ENCODE assay signal across 8 mouse cellular contexts in the genomic region with DNA sequence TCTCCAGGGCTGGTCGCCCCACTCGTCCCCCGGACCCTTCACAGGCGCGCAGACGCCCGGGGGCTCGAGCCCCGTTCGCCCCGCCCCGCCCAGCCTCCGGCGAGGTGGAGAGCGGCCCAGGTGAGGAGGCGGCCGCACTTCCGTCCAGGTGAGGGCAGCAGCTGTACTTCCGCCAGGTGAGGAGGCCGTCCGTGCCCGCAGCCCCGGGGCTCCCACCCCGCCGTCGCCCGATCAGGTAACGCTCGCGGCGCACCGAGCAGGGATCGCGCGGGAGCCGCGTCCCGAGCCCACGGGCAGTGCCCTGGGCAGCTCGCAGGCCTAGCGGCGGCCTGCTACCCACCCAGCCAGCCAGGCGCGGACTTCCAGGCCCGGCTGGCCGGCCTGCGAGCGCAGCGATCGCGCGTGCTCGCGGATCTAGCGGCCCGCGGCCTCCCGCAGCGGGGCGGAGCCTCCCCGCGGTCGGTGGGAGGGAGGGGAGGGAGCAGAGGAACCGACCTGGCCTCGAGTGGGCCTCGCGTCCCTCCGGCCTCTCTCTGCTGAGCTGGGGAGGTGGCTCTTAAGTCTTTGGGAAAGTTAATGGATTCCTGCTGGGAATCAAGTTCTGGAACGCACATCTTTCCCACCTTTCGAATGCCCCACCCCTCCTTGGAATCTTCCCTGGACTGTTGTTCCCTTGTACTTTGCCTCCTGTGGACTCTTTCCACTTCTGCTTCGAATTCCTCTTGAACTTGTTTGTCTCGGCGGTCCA. TPM values are rescaled to one million over a fixed set of nuclear protein-coding genes. Genes with fewer than 3 reads are reported as not detected.
DNase-seq lines count a peak whose midpoint lies in the region; ATAC-seq and TF ChIP-seq lines count a peak whose summit lies in the region.

Gene Patj, plus strand, starts transcription at position 96 of the 748 bp plus-strand sequence.

- peak within 1 kb of the TSS; percentile 86 for H3K9ac ChIP-seq in ES-E14 (ENCODE audit: insufficient read depth, low read depth, low read length, poor library complexity, severe bottlenecking)
- peak within 1 kb of the TSS; percentile 95 for H3K9ac ChIP-seq in hindbrain, embryonic 11.5 days (ENCODE audit: low read depth, low read length)
- H3K9ac ChIP-seq in lung, embryonic 15.5 days, result peak within 1 kb of the TSS; percentile 95

- no peaks in the 10 kb centered on the region for H3K36me3 ChIP-seq in ES-E14 (ENCODE audit: control insufficient read depth, insufficient read depth, low read length, poor library complexity, severe bottlenecking)
- H3K36me3 ChIP-seq in hindbrain, embryonic 11.5 days (ENCODE audit: control insufficient read depth, insufficient read depth, low read length), result no peaks in the 10 kb centered on the region
- H3K36me3 ChIP-seq in lung, embryonic 15.5 days, result no peaks in the 10 kb centered on the region

- in situ Hi-C loops in ES-E14 (cut with MboI; ENCODE audit: low sequenced_read_pairs in 2 of 2, unreplicated experiment in 2 of 2), result no loop called here

- ATAC-seq in hindbrain, embryonic 11.5 days (ENCODE audit: low FRiP score), result peak; percentile 86
- peak; percentile 90 for ATAC-seq in lung, embryonic 15.5 days (ENCODE audit: borderline replicate concordance, extremely low read depth, low FRiP score, low TSS enrichment)

- H3K9me3 ChIP-seq in ES-E14 (ENCODE audit: control insufficient read depth, insufficient read depth, low read depth, low read length), result no peaks in the 10 kb centered on the region
- no peaks in the 10 kb centered on the region for H3K9me3 ChIP-seq in hindbrain, embryonic 11.5 days (ENCODE audit: control insufficient read depth, low read length)
- no peaks in the 10 kb centered on the region for H3K9me3 ChIP-seq in lung, embryonic 15.5 days

- no peaks in the 10 kb centered on the region for H3K27me3 ChIP-seq in hindbrain, embryonic 11.5 days (ENCODE audit: control insufficient read depth, insufficient read depth, low read length)
- H3K27me3 ChIP-seq in lung, embryonic 15.5 days, result no peaks in the 10 kb centered on the region

- 1% methylated on average over 66 of the region's 73 CpGs for whole genome bisulfite sequencing in hindbrain, embryonic 11.5 days
- 1% methylated on average over 63 of the region's 73 CpGs for WGBS in lung, embryonic 15.5 days

- H3K4me1 ChIP-seq in ES-E14 (ENCODE audit: control insufficient read depth in 2 of 2, insufficient read depth in 2 of 2, low read length in 2 of 2, poor library complexity in 1 of 2), result no peaks in the 10 kb centered on the region
- H3K4me1 ChIP-seq in hindbrain, embryonic 11.5 days (replicated peaks; ENCODE audit: control insufficient read depth, insufficient read depth, low read length), result no peaks in the 10 kb centered on the region
- H3K4me1 ChIP-seq in lung, embryonic 15.5 days, result peaks cover 14% of the 10 kb centered on the region; the same call in 1 of the 2 replicates

- peak; percentile 60 for DNase-seq in ES-E14 (ENCODE audit: low read depth, low spot score)
- DNase-seq in cerebellum, adult 9-10 months, result peak; percentile 66
- peak; percentile 19 to 37 for DNase-seq in frontal cortex, postnatal 14 days (ENCODE audit: low spot score in 2 of 2)
- DNase-seq in hindbrain, embryonic 11.5 days (ENCODE audit: low spot score), result peak; percentile 72
- peak; percentile 35 for DNase-seq in layer of hippocampus, adult 9-11 months
- peak; percentile 42 for DNase-seq in ovary, postnatal 10 days (ENCODE audit: low spot score)
- DNase-seq in thymus, postnatal 0 days (ENCODE audit: low spot score), result peak; percentile 33

- H3K4me2 ChIP-seq in hindbrain, embryonic 11.5 days (replicated peaks; ENCODE audit: low read depth, low read length), result peak within 1 kb of the TSS; percentile 98
- H3K4me2 ChIP-seq in lung, embryonic 15.5 days, result peak within 1 kb of the TSS; percentile 87

- peak within 1 kb of the TSS; percentile 58 to 85 for H3K4me3 ChIP-seq in ES-E14 (ENCODE audit: insufficient read depth in 1 of 2, low read depth in 1 of 2, low read length in 2 of 2, poor library complexity in 1 of 2, severe bottlenecking in 1 of 2)
- peak within 1 kb of the TSS; percentile 82 for H3K4me3 ChIP-seq in hindbrain, embryonic 11.5 days (ENCODE audit: low read depth, low read length)
- peak within 1 kb of the TSS; percentile 85 for H3K4me3 ChIP-seq in lung, embryonic 15.5 days

- H3K27ac ChIP-seq in ES-E14 (ENCODE audit: insufficient read depth, low read depth, low read length, poor library complexity, severe bottlenecking), result peak within 1 kb of the TSS; percentile 45; the same call in 1 of the 2 replicates
- no peak within 1 kb of the TSS for H3K27ac ChIP-seq in hindbrain, embryonic 11.5 days (ENCODE audit: low read depth, low read length)
- peak within 1 kb of the TSS; percentile 93 for H3K27ac ChIP-seq in lung, embryonic 15.5 days

TF ChIP-seq in ES-E14, 5 proteins besides CTCF, POLR2A, EP300 and RAD21:
- TF ChIP-seq HCFC1 (IDR thresholded peaks at IDR 0.05; ENCODE audit: borderline replicate concordance, insufficient read depth, low read length), result no peak
- TF ChIP-seq MAFK (IDR thresholded peaks at IDR 0.05; ENCODE audit: insufficient read depth, low read depth, low read length), result no peak
- TF ChIP-seq ZC3H11A (IDR thresholded peaks at IDR 0.05; ENCODE audit: borderline replicate concordance, low read depth, low read length), result no peak
- TF ChIP-seq ZNF384 (IDR thresholded peaks at IDR 0.05; ENCODE audit: low read depth, low read length), result no peak
- TF ChIP-seq CHD2 (IDR thresholded peaks at IDR 0.05; ENCODE audit: low read depth, low read length), result no peak

RNA-seq across cellular contexts. Expression of gene Patj, which starts in this region (rescaled TPM):
- total RNA-seq in ES-E14 (2012; rRNA removed), result 17.7 and 24.0 TPM in 2 replicates
- 8.6 and 9.7 TPM in 2 replicates for polyA plus RNA-seq in hindbrain, embryonic 11.5 days (2014; fragmentation: Nextera tagmentation; extraction: Ambion mirVana)
- 23.0 and 23.8 TPM in 2 replicates for polyA plus RNA-seq in lung, embryonic 15.5 days (2015; fragmentation: Nextera tagmentation; extraction: Ambion mirVana)
- 12.2 and 17.6 TPM in 2 replicates for polyA plus RNA-seq in thymus, postnatal 0 days (2015; fragmentation: Nextera tagmentation; extraction: Ambion mirVana)
